Mouse (Mus musculus): ENCODE results near the gene Wdfy3. TPM values are rescaled to one million over a fixed set of nuclear protein-coding genes. Genes with fewer than 3 reads are reported as not detected.

Gene Wdfy3
- polyA plus RNA-seq, 1 experiment from 2014 or later, result 20.1 TPM

DNA sequence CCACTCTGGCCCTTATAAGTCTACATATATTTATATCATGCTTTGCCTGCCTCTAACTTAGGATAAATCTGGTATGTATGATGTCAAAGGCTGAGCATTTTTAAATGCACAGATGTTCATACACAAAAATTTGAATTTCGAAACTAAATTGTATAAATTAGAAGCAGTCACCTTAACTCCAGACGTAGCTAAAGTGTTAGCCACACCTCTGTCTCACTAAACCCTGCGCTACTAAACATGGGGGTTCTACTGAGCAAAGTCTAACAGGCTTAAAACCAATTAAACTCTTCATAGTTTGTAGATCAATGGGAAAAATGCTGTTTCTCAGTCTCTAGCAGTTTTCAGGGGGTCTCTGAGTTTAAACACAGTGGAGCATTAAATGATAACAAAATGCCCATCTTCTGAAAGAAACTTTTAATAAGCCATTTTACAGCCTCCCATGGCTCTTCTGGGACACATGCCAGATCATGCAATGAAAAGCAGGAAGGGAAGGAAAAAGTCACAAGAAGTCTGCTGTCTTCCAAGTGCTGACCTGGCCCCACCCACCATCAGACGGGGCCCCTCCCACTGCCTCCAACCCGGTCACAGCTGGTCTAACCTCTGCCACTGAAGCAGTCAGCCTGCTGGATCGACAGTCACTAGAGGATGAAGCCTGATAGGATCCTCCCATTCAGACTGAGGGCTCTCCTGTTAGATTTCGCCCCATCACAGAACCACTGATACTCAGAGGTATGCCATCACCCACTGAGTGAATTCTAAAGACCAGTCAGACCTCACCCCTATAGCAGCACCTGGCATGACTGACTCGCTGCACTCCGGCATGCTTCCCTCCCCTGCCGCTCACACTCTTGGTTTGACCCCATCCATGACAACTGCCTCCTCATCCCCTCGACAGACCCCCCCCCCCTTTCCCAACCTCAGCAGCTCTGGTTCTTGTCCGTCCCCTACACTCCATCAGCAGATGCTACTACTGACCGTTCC is 23.8 kb downstream of the Wdfy3 start:
- Histone ChIP-seq H3K27me3 (ENCODE audit: insufficient read depth, low read length) (no peaks in the 10 kb centered on the region), H3K4me2 (replicated peaks; ENCODE audit: low read depth, low read length) (no peak overlapping the region), H3K9me3 (ENCODE audit: low read length) (no peaks in the 10 kb centered on the region), H3K27ac (ENCODE audit: low read length) (peak overlapping the region; percentile 43; the same call in 1 of the 2 replicates), H3K4me3 (ENCODE audit: low read length) (no peak overlapping the region), H3K36me3 (ENCODE audit: insufficient read depth, low read length) (peaks cover 15% of the 10 kb centered on the region), H3K4me1 (ENCODE audit: insufficient read depth, low read length) (peaks cover 16% of the 10 kb centered on the region), H3K9ac (replicated peaks; ENCODE audit: low read length) (no peak overlapping the region)
- 77% methylated on average over 13 of the region's 13 CpGs for whole genome bisulfite sequencing
- peak; percentile 47 for ATAC-seq (ENCODE audit: low FRiP score, low TSS enrichment)

DNA sequence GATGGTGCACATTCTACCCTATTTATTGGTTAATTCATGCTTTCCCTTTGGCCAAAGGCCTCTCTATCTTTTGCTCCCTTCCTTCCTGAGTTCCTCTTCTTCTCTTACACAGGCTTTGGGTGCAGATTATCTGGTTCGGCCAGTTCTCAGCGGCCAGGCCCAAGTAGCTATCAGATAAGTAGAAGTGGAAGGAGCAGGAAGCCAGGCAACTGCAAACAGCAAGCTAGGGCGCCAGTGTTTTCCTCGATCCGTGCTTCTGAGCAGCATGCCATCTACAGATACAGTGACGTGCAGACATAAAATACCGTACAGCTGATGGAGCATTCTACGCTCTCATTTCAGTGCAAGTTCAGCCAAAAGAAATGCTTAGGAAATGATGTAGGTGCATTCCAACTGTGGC is 24.5 kb downstream of the Wdfy3 start:
- Histone ChIP-seq H3K27me3 (ENCODE audit: insufficient read depth, low read length) (no peaks in the 10 kb centered on the region), H3K4me3 (ENCODE audit: low read length) (no peak overlapping the region), H3K4me1 (ENCODE audit: insufficient read depth, low read length) (peaks cover 16% of the 10 kb centered on the region), H3K9ac (replicated peaks; ENCODE audit: low read length) (no peak overlapping the region), H3K27ac (ENCODE audit: low read length) (no peak overlapping the region), H3K4me2 (replicated peaks; ENCODE audit: low read depth, low read length) (no peak overlapping the region), H3K36me3 (ENCODE audit: insufficient read depth, low read length) (peaks cover 22% of the 10 kb centered on the region), H3K9me3 (ENCODE audit: low read length) (no peaks in the 10 kb centered on the region)
- no peak for ATAC-seq (ENCODE audit: low FRiP score, low TSS enrichment)
- 83% methylated on average over 8 of the region's 8 CpGs for WGBS

DNA sequence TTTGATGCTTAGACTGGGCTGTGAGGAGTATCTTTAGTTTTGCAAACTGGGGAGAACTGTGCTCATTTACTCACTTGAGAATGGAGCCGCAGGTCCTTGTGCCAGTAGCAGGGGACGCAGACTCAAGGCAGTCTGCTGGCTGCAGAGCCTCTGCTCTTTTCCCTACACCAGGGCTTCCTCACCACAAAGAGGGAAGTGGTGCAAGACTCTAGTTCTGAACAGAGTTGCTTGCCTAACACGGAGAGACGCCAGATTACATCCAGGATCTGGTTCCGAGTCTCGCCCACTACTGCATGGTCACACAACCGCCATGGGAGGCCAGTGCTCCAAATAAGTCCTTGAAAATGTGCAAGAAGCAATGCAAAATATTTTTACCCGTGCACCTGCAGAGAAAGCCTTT is 36.4 kb downstream of the Wdfy3 start:
- H3K27ac ChIP-seq (ENCODE audit: low read length), result no peak overlapping the region
- H3K9me3 ChIP-seq (ENCODE audit: low read length), result peaks cover 10% of the 10 kb centered on the region; the same call in 1 of the 2 replicates
- H3K4me2 ChIP-seq (replicated peaks; ENCODE audit: low read depth, low read length), result no peak overlapping the region
- H3K36me3 ChIP-seq (ENCODE audit: insufficient read depth, low read length), result peaks cover 74% of the 10 kb centered on the region
- no peaks in the 10 kb centered on the region for H3K27me3 ChIP-seq (ENCODE audit: insufficient read depth, low read length)
- no peak overlapping the region for H3K4me3 ChIP-seq (ENCODE audit: low read length)
- no peak overlapping the region for H3K9ac ChIP-seq (replicated peaks; ENCODE audit: low read length)
- H3K4me1 ChIP-seq (ENCODE audit: insufficient read depth, low read length), result no peaks in the 10 kb centered on the region
- no peak for ATAC-seq (ENCODE audit: low FRiP score, low TSS enrichment)
- 92% methylated on average over 8 of the region's 8 CpGs for WGBS

DNA sequence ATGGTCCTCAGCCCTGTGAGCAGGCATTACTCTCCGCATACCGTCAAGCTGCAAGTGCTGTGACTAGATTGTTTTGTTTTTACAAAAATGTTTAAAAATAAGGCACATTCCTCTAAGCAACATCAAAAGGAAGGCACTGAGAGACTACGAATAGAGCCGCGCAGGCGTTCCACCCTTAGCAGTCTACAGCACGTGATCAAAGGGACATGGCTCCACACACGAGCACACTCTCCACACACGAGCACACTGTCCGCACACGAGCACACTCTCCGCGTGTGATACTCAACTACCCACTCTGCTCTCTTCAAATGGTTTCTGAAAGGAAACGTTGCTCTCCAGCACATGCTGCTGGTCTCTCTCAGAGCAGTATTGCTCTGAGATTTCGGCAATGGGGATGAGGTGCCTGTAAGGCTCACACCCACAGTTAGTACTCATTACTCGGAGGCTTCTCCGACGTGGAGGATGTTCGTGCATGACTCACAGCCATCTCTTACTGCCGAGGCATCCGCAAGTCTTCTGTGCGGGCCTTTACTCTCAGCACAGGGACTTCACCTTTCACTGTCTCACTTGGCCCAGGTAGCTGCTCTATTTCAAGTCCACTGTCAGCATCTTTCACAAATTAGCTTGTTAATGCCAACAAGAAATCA is 37.0 kb downstream of the Wdfy3 start:
- WGBS, result 79% methylated on average over 22 of the region's 22 CpGs
- Histone ChIP-seq H3K9ac (replicated peaks; ENCODE audit: low read length) (no peak overlapping the region), H3K27ac (ENCODE audit: low read length) (no peak overlapping the region), H3K4me1 (ENCODE audit: insufficient read depth, low read length) (no peaks in the 10 kb centered on the region), H3K36me3 (ENCODE audit: insufficient read depth, low read length) (peaks cover 79% of the 10 kb centered on the region), H3K27me3 (ENCODE audit: insufficient read depth, low read length) (no peaks in the 10 kb centered on the region), H3K9me3 (ENCODE audit: low read length) (peaks cover 10% of the 10 kb centered on the region; the same call in 1 of the 2 replicates), H3K4me2 (replicated peaks; ENCODE audit: low read depth, low read length) (no peak overlapping the region), H3K4me3 (ENCODE audit: low read length) (no peak overlapping the region)
- no peak for ATAC-seq (ENCODE audit: low FRiP score, low TSS enrichment)

DNA sequence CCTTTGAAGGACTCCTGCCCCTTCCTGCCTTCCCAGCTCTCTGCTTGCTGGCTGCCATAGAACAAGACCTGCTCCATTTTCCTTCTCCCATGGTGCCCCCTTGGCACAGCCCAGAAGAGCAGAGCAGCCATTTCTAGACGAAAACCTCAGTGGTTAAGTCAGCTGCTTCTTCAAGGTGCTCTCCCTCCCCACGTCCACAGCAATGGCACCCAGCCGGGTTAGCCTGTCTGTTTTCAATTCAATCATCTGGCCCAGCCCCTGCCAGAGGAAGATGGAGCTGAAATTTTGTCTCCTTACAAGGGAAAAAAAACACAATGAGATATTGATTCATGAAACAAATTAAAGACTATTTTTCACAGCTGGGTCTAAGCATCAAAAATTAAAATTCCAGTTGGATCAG is 37.5 kb downstream of the Wdfy3 start:
- no peak overlapping the region for H3K27ac ChIP-seq (ENCODE audit: low read length)
- no peak for ATAC-seq (ENCODE audit: low FRiP score, low TSS enrichment)
- H3K9ac ChIP-seq (replicated peaks; ENCODE audit: low read length), result no peak overlapping the region
- peaks cover 80% of the 10 kb centered on the region for H3K36me3 ChIP-seq (ENCODE audit: insufficient read depth, low read length)
- H3K4me3 ChIP-seq (ENCODE audit: low read length), result no peak overlapping the region
- no peak overlapping the region for H3K4me2 ChIP-seq (replicated peaks; ENCODE audit: low read depth, low read length)
- H3K4me1 ChIP-seq (ENCODE audit: insufficient read depth, low read length), result no peaks in the 10 kb centered on the region
- WGBS, result 87% methylated on average over 3 of the region's 3 CpGs
- no peaks in the 10 kb centered on the region for H3K27me3 ChIP-seq (ENCODE audit: insufficient read depth, low read length)
- H3K9me3 ChIP-seq (ENCODE audit: low read length), result peaks cover 10% of the 10 kb centered on the region; the same call in 1 of the 2 replicates

DNA sequence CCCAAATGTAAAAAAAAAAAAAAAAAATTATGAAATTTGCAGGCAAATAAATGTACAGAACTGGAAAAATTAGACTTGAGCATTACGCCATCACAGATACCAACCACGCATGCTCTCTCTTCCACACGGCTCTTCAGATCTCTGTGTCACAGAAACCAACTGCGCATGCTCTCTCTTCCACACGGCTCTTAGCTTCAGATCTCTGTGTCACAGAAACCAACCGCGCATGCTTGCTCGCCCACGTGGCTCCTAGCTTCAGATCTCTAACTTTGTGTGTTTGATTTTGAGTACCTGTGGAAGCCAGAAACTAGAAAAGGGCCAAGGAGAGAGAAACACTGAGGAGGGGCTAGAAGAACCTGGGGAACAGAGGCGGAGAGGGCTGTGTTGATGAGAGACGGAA is 46.3 kb downstream of the Wdfy3 start:
- Histone ChIP-seq H3K4me2 (replicated peaks; ENCODE audit: low read depth, low read length) (no peak overlapping the region), H3K9ac (replicated peaks; ENCODE audit: low read length) (no peak overlapping the region), H3K9me3 (ENCODE audit: low read length) (no peaks in the 10 kb centered on the region), H3K36me3 (ENCODE audit: insufficient read depth, low read length) (peaks cover 27% of the 10 kb centered on the region), H3K27ac (ENCODE audit: low read length) (no peak overlapping the region), H3K4me3 (ENCODE audit: low read length) (no peak overlapping the region), H3K4me1 (ENCODE audit: insufficient read depth, low read length) (no peaks in the 10 kb centered on the region), H3K27me3 (ENCODE audit: insufficient read depth, low read length) (no peaks in the 10 kb centered on the region)
- no peak for ATAC-seq (ENCODE audit: low FRiP score, low TSS enrichment)
- WGBS, result 93% methylated on average over 11 of the region's 11 CpGs

DNA sequence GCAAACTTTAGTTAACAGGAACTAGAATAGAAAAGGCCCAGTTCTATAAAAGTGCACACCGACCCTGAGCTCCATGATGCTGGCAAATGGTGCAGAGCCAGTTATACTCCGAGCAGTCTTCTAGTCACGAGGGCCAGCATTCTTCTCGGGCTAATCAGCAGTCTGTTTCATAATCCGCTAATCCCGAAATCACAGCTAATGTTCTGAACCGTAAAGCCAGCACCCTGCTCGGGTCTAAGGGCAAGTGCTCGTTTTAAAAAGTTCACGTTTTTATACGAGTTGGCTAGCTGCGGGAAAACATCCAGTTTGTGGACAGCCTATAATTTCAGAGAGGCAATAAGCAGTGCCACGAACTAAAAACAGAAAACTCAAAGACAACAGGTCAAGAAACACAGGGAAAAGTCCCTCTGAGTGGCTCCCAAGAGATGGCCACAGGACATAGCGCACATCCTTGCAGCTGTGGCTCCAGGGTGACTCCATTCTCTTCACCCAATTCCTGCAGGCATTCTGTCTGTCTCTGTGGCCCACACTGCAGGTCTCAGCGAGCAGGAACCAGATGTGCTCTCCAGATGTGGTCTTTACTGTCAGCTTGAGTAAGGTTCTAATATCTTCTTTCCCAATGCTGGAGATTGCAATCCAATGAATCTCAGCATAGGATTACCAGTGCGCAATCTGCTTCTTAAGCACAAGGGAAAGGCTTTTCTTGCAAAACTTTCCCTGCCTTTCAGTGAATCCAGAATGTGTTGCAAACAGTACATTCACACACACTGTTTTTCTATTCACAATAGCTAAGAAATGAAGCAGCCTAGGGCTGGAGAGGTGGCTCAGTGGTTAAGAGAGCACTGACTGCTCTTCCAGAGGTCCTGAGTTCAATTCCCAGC is 47.5 kb downstream of the Wdfy3 start:
- Histone ChIP-seq H3K4me3 (ENCODE audit: low read length) (no peak overlapping the region), H3K27me3 (ENCODE audit: insufficient read depth, low read length) (no peaks in the 10 kb centered on the region), H3K9ac (replicated peaks; ENCODE audit: low read length) (no peak overlapping the region), H3K4me2 (replicated peaks; ENCODE audit: low read depth, low read length) (no peak overlapping the region), H3K9me3 (ENCODE audit: low read length) (no peaks in the 10 kb centered on the region), H3K4me1 (ENCODE audit: insufficient read depth, low read length) (no peaks in the 10 kb centered on the region), H3K27ac (ENCODE audit: low read length) (no peak overlapping the region), H3K36me3 (ENCODE audit: insufficient read depth, low read length) (peaks cover 19% of the 10 kb centered on the region)
- no peak for ATAC-seq (ENCODE audit: low FRiP score, low TSS enrichment)
- WGBS, result 85% methylated on average over 16 of the region's 16 CpGs

DNA sequence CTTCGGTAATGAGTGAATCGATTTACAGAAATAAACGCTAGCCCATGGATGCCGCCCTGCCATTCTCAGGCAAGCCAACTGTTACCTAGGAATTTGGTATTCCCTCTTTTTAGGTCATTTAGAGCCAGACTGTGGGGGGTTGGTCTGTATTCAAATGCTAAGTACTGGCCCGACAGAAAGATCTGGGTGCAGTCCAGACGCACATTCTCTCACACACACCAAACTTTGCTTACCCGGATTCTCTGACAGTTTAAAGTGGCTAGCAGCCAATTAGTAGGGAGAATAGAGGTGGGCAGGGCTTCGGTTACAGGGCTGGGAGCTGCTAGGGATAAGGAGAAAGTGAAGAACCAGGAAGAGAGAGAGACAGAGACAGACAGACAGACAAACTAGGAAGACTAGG is 55.5 kb downstream of the Wdfy3 start:
- Histone ChIP-seq H3K9ac (replicated peaks; ENCODE audit: low read length) (no peak overlapping the region), H3K4me1 (ENCODE audit: insufficient read depth, low read length) (no peaks in the 10 kb centered on the region), H3K4me3 (ENCODE audit: low read length) (no peak overlapping the region), H3K36me3 (ENCODE audit: insufficient read depth, low read length) (peaks cover 23% of the 10 kb centered on the region), H3K27me3 (ENCODE audit: insufficient read depth, low read length) (no peaks in the 10 kb centered on the region), H3K9me3 (ENCODE audit: low read length) (0 out of 2 replicates have a peak, but pooled peaks cover 3% of the 10 kb centered on the region), H3K4me2 (replicated peaks; ENCODE audit: low read depth, low read length) (no peak overlapping the region), H3K27ac (ENCODE audit: low read length) (no peak overlapping the region)
- WGBS, result 86% methylated on average over 8 of the region's 8 CpGs
- ATAC-seq (ENCODE audit: low FRiP score, low TSS enrichment), result no peak

DNA sequence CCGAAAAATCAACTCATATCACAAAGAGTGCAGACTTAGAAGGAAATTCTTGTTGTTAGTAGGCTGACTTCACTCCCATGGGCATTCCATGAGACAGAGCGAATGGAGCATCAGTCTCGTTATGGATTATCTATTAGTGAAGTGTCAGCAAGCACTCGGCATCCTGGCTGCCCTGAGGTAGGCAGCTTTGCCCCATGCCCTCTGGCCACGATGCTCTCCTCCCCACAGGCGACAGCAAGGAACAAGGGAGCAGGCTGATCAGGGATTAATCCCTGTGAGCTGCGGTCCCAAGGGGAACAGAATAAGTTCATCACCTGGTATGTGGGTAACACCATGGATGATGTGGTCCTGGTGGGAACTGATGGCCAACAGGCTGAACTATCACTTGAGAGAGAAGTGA is 55.9 kb downstream of the Wdfy3 start:
- Histone ChIP-seq H3K4me1 (ENCODE audit: insufficient read depth, low read length) (no peaks in the 10 kb centered on the region), H3K27me3 (ENCODE audit: insufficient read depth, low read length) (no peaks in the 10 kb centered on the region), H3K36me3 (ENCODE audit: insufficient read depth, low read length) (peaks cover 23% of the 10 kb centered on the region), H3K27ac (ENCODE audit: low read length) (no peak overlapping the region), H3K9me3 (ENCODE audit: low read length) (0 out of 2 replicates have a peak, but pooled peaks cover 3% of the 10 kb centered on the region), H3K9ac (replicated peaks; ENCODE audit: low read length) (no peak overlapping the region), H3K4me3 (ENCODE audit: low read length) (no peak overlapping the region), H3K4me2 (replicated peaks; ENCODE audit: low read depth, low read length) (no peak overlapping the region)
- WGBS, result 94% methylated on average over 7 of the region's 7 CpGs
- ATAC-seq (ENCODE audit: low FRiP score, low TSS enrichment), result no peak
